Mouse (Mus musculus): ENCODE results near the gene Fbxl3. TPM values are rescaled to one million over a fixed set of nuclear protein-coding genes. Genes with fewer than 3 reads are reported as not detected.

Fbxl3 gene
- polyA plus RNA-seq, 1 experiment = 10.4 TPM

GRCm38 (mm10) chr14:103071471-103071870, 27.9 kb downstream of the Fbxl3 start:
- Histone ChIP-seq H3K27me3 (ENCODE audit: control insufficient read depth, insufficient read depth, insufficient read length) (no peaks in the 10 kb centered on the region), H3ac (ENCODE audit: control insufficient read depth, insufficient read length) (no peak overlapping the region), H3K36me3 (ENCODE audit: control insufficient read depth, insufficient read depth) (peaks cover 22% of the 10 kb centered on the region), H3K4me3 (peak overlapping the region; percentile 47), H3K4me2 (ENCODE audit: low read depth) (no peak overlapping the region), H3K79me2 (ENCODE audit: control insufficient read depth, insufficient read depth) (no peaks in the 10 kb centered on the region)
- TF ChIP-seq MAX (IDR thresholded peaks at IDR 0.05; ENCODE audit: low read depth) (no peak), SRF (IDR thresholded peaks at IDR 0.05; ENCODE audit: control insufficient read depth, insufficient read length, low read depth) (no peak), TCF3 (IDR thresholded peaks at IDR 0.05; ENCODE audit: insufficient read length, low read depth) (no peak), MYOG (IDR thresholded peaks at IDR 0.05; ENCODE audit: control insufficient read depth in 1 of 3, insufficient read depth in 1 of 3, insufficient read length in 2 of 3, low read depth in 2 of 3) (no peak), USF1 (IDR thresholded peaks at IDR 0.05; ENCODE audit: low read depth) (no peak), MYOD1 (IDR thresholded peaks at IDR 0.05; ENCODE audit: control insufficient read depth in 1 of 3, insufficient read length in 2 of 3, low read depth in 2 of 3) (no peak), POLR2A (IDR thresholded peaks at IDR 0.05; ENCODE audit: insufficient read length, low read depth) (no peak), CEBPB (IDR thresholded peaks at IDR 0.05; ENCODE audit: insufficient read depth, poor library complexity, severe bottlenecking) (no peak), E2F4 (IDR thresholded peaks at IDR 0.05; ENCODE audit: insufficient read depth) (no peak), TCF12 (IDR thresholded peaks at IDR 0.05; ENCODE audit: insufficient read depth, poor library complexity, severe bottlenecking) (no peak), REST (IDR thresholded peaks at IDR 0.05; ENCODE audit: insufficient read depth, insufficient read length) (no peak), POLR2AphosphoS2 (IDR thresholded peaks at IDR 0.05; ENCODE audit: insufficient read length, low read depth) (no peak)

- TF ChIP-seq CEBPB (IDR thresholded peaks at IDR 0.05; ENCODE audit: insufficient read depth, poor library complexity, severe bottlenecking) (no peak), REST (IDR thresholded peaks at IDR 0.05; ENCODE audit: insufficient read depth, insufficient read length) (no peak), SRF (IDR thresholded peaks at IDR 0.05; ENCODE audit: control insufficient read depth, insufficient read length, low read depth) (no peak), POLR2A (IDR thresholded peaks at IDR 0.05; ENCODE audit: insufficient read length, low read depth) (no peak), E2F4 (IDR thresholded peaks at IDR 0.05; ENCODE audit: insufficient read depth) (no peak), MAX (IDR thresholded peaks at IDR 0.05; ENCODE audit: low read depth) (no peak)
- peaks cover 19% of the 10 kb centered on the region for H3K36me3 ChIP-seq (ENCODE audit: control insufficient read depth, insufficient read depth)
- H3K27me3 ChIP-seq (ENCODE audit: control insufficient read depth, insufficient read depth, insufficient read length) = no peaks in the 10 kb centered on the region
- no peaks in the 10 kb centered on the region for H3K79me2 ChIP-seq (ENCODE audit: control insufficient read depth, insufficient read depth)
- H3ac ChIP-seq (ENCODE audit: control insufficient read depth, insufficient read length) = peak overlapping the region; percentile 30
- peak overlapping the region; percentile 93 for H3K4me2 ChIP-seq (ENCODE audit: low read depth)
- peak overlapping the region; percentile 47 for H3K4me3 ChIP-seq
These were observed 28.6 kb downstream of the Fbxl3 start for GRCm38 (mm10) chr14:103070790-103071189.

GRCm38 (mm10) chr14:103069864-103070611, 29.3 kb downstream of the Fbxl3 start, which contains the start of gene Cln5:
Cln5 (plus strand) TSS chr14:103070216.
- Histone ChIP-seq H3K4me2 (ENCODE audit: low read depth) (peak within 1 kb of the TSS; percentile 93), H3K36me3 (ENCODE audit: control insufficient read depth, insufficient read depth) (peaks cover 17% of the 10 kb centered on the region), H3K27me3 (ENCODE audit: control insufficient read depth, insufficient read depth, insufficient read length) (no peaks in the 10 kb centered on the region), H3ac (ENCODE audit: control insufficient read depth, insufficient read length) (peak within 1 kb of the TSS; percentile 30), H3K4me3 (peak within 1 kb of the TSS; percentile 47), H3K79me2 (ENCODE audit: control insufficient read depth, insufficient read depth) (no peaks in the 10 kb centered on the region)
- TF ChIP-seq SRF (IDR thresholded peaks at IDR 0.05; ENCODE audit: control insufficient read depth, insufficient read length, low read depth) (no peak), MAX (IDR thresholded peaks at IDR 0.05; ENCODE audit: low read depth) (no peak), POLR2AphosphoS2 (IDR thresholded peaks at IDR 0.05; ENCODE audit: insufficient read length, low read depth) (peak; percentile 77), MYOD1 (IDR thresholded peaks at IDR 0.05; ENCODE audit: control insufficient read depth in 1 of 3, insufficient read length in 2 of 3, low read depth in 2 of 3) (no peak), TCF12 (IDR thresholded peaks at IDR 0.05; ENCODE audit: insufficient read depth, poor library complexity, severe bottlenecking) (no peak), REST (IDR thresholded peaks at IDR 0.05; ENCODE audit: insufficient read depth, insufficient read length) (no peak), POLR2A (IDR thresholded peaks at IDR 0.05; ENCODE audit: insufficient read length, low read depth) (peak; percentile 76), E2F4 (IDR thresholded peaks at IDR 0.05; ENCODE audit: insufficient read depth) (no peak), CEBPB (IDR thresholded peaks at IDR 0.05; ENCODE audit: insufficient read depth, poor library complexity, severe bottlenecking) (peak; percentile 59; the same call in 1 of the 2 replicates), USF1 (IDR thresholded peaks at IDR 0.05; ENCODE audit: low read depth) (peak; percentile 65), TCF3 (IDR thresholded peaks at IDR 0.05; ENCODE audit: insufficient read length, low read depth) (no peak), MYOG (IDR thresholded peaks at IDR 0.05; ENCODE audit: control insufficient read depth in 1 of 3, insufficient read depth in 1 of 3, insufficient read length in 2 of 3, low read depth in 2 of 3) (no peak)

GRCm38 (mm10) chr14:103069465-103069863, 29.9 kb downstream of the Fbxl3 start:
- H3K4me3 ChIP-seq = peak overlapping the region; percentile 47
- TF ChIP-seq POLR2A (IDR thresholded peaks at IDR 0.05; ENCODE audit: insufficient read length, low read depth) (no peak), REST (IDR thresholded peaks at IDR 0.05; ENCODE audit: insufficient read depth, insufficient read length) (no peak), MYOG (IDR thresholded peaks at IDR 0.05; ENCODE audit: control insufficient read depth in 1 of 3, insufficient read depth in 1 of 3, insufficient read length in 2 of 3, low read depth in 2 of 3) (no peak), TCF3 (IDR thresholded peaks at IDR 0.05; ENCODE audit: insufficient read length, low read depth) (no peak), USF1 (IDR thresholded peaks at IDR 0.05; ENCODE audit: low read depth) (no peak), CEBPB (IDR thresholded peaks at IDR 0.05; ENCODE audit: insufficient read depth, poor library complexity, severe bottlenecking) (no peak), MAX (IDR thresholded peaks at IDR 0.05; ENCODE audit: low read depth) (no peak), SRF (IDR thresholded peaks at IDR 0.05; ENCODE audit: control insufficient read depth, insufficient read length, low read depth) (no peak), TCF12 (IDR thresholded peaks at IDR 0.05; ENCODE audit: insufficient read depth, poor library complexity, severe bottlenecking) (no peak), POLR2AphosphoS2 (IDR thresholded peaks at IDR 0.05; ENCODE audit: insufficient read length, low read depth) (no peak), E2F4 (IDR thresholded peaks at IDR 0.05; ENCODE audit: insufficient read depth) (no peak)
- peaks cover 11% of the 10 kb centered on the region for H3K36me3 ChIP-seq (ENCODE audit: control insufficient read depth, insufficient read depth)
- no peaks in the 10 kb centered on the region for H3K27me3 ChIP-seq (ENCODE audit: control insufficient read depth, insufficient read depth, insufficient read length)
- peak overlapping the region; percentile 30 for H3ac ChIP-seq (ENCODE audit: control insufficient read depth, insufficient read length)
- H3K79me2 ChIP-seq (ENCODE audit: control insufficient read depth, insufficient read depth) = no peaks in the 10 kb centered on the region
- peak overlapping the region; percentile 77 for H3K4me2 ChIP-seq (ENCODE audit: low read depth)

Data from myocyte (in vitro differentiated cells).